ENCODE assay signal across 8 mouse cellular contexts in the genomic region with DNA sequence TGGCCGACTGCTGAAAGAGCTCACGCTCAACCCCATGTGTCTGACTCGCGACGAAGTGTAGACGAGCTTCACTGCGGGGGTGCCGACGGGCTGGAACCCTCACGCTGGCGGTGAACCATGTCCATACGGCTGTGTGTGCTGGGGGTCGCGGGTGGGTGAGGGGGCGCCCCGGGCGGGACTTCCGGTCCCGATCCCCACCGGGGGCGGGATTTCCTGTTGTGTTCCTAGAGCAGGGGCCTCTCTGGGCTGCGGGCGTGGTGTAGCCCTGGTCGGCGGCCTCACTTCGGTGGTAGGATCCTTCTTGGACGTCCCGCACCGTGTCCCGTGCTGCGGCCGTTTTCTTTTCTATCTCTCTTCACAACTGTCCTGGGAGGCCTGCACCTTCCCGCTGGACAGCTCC. TPM values are rescaled to one million over a fixed set of nuclear protein-coding genes. Genes with fewer than 3 reads are reported as not detected.
DNase-seq lines count a peak whose midpoint lies in the region; ATAC-seq lines count a peak whose summit lies in the region.

No protein-coding gene starts in this region.

- no peaks in the 10 kb centered on the region for H3K9me3 ChIP-seq in forebrain, embryonic 13.5 days (replicated peaks)
- no peaks in the 10 kb centered on the region for H3K9me3 ChIP-seq in hindbrain, embryonic 13.5 days
- no peaks in the 10 kb centered on the region for H3K9me3 ChIP-seq in limb, embryonic 12.5 days
- no peaks in the 10 kb centered on the region for H3K9me3 ChIP-seq in midbrain, embryonic 14.5 days (ENCODE audit: control insufficient read depth, low read length)
- H3K9me3 ChIP-seq in stomach, embryonic 15.5 days, result no peaks in the 10 kb centered on the region

- peak overlapping the region; percentile 98 for H3K27ac ChIP-seq in forebrain, embryonic 13.5 days
- peak overlapping the region; percentile 98 for H3K27ac ChIP-seq in hindbrain, embryonic 13.5 days
- peak overlapping the region; percentile 96 for H3K27ac ChIP-seq in limb, embryonic 12.5 days
- peak overlapping the region; percentile 98 for H3K27ac ChIP-seq in midbrain, embryonic 14.5 days (replicated peaks; ENCODE audit: low read depth, low read length)
- H3K27ac ChIP-seq in stomach, embryonic 15.5 days, result peak overlapping the region; percentile 99

- peak; percentile 36 for ATAC-seq in forebrain, embryonic 13.5 days
- ATAC-seq in hindbrain, embryonic 13.5 days (ENCODE audit: low FRiP score), result peak; percentile 32
- ATAC-seq in limb, embryonic 12.5 days (ENCODE audit: insufficient number of reproducible peaks, insufficient read depth, low FRiP score, low TSS enrichment, low read depth), result peak; percentile 24
- peak; percentile 41 for ATAC-seq in midbrain, embryonic 14.5 days (ENCODE audit: low FRiP score, low TSS enrichment)
- peak; percentile 20 for ATAC-seq in stomach, embryonic 15.5 days (ENCODE audit: insufficient read depth, low FRiP score, low read depth)

- H3K36me3 ChIP-seq in forebrain, embryonic 13.5 days (ENCODE audit: poor library complexity, severe bottlenecking), result peaks cover 32% of the 10 kb centered on the region
- H3K36me3 ChIP-seq in hindbrain, embryonic 13.5 days, result peaks cover 36% of the 10 kb centered on the region
- H3K36me3 ChIP-seq in limb, embryonic 12.5 days, result peaks cover 37% of the 10 kb centered on the region
- H3K36me3 ChIP-seq in midbrain, embryonic 14.5 days (ENCODE audit: control insufficient read depth, insufficient read depth, low read length), result peaks cover 36% of the 10 kb centered on the region
- H3K36me3 ChIP-seq in stomach, embryonic 15.5 days, result peaks cover 21% of the 10 kb centered on the region

- DNase-seq in cerebellum, adult 18-20 months, result peak; percentile 74 to 81
- DNase-seq in cerebellum, adult 11 months, result no peak
- DNase-seq in adrenal gland, adult 2 months, result peak; percentile 86
- DNase-seq in midbrain, embryonic 14.5 days, result peak; percentile 89

- no peaks in the 10 kb centered on the region for H3K27me3 ChIP-seq in forebrain, embryonic 13.5 days
- no peaks in the 10 kb centered on the region for H3K27me3 ChIP-seq in hindbrain, embryonic 13.5 days
- H3K27me3 ChIP-seq in limb, embryonic 12.5 days, result no peaks in the 10 kb centered on the region
- H3K27me3 ChIP-seq in midbrain, embryonic 14.5 days (ENCODE audit: control insufficient read depth, insufficient read depth, low read length), result no peaks in the 10 kb centered on the region
- H3K27me3 ChIP-seq in stomach, embryonic 15.5 days (replicated peaks), result no peaks in the 10 kb centered on the region

- H3K9ac ChIP-seq in forebrain, embryonic 13.5 days, result peak overlapping the region; percentile 83
- H3K9ac ChIP-seq in hindbrain, embryonic 13.5 days, result peak overlapping the region; percentile 87
- peak overlapping the region; percentile 68 for H3K9ac ChIP-seq in limb, embryonic 12.5 days (replicated peaks)
- peak overlapping the region; percentile 68 for H3K9ac ChIP-seq in midbrain, embryonic 14.5 days (replicated peaks; ENCODE audit: low read length)
- H3K9ac ChIP-seq in stomach, embryonic 15.5 days, result peak overlapping the region; percentile 64

- peak overlapping the region; percentile 81 for H3K4me3 ChIP-seq in forebrain, embryonic 13.5 days
- peak overlapping the region; percentile 78 for H3K4me3 ChIP-seq in hindbrain, embryonic 13.5 days
- peak overlapping the region; percentile 78 for H3K4me3 ChIP-seq in limb, embryonic 12.5 days (replicated peaks)
- peak overlapping the region; percentile 81 for H3K4me3 ChIP-seq in midbrain, embryonic 14.5 days (replicated peaks; ENCODE audit: low read depth, low read length)
- peak overlapping the region; percentile 69 for H3K4me3 ChIP-seq in stomach, embryonic 15.5 days (replicated peaks)

- H3K4me2 ChIP-seq in forebrain, embryonic 13.5 days, result peak overlapping the region; percentile 78
- H3K4me2 ChIP-seq in hindbrain, embryonic 13.5 days, result peak overlapping the region; percentile 86
- H3K4me2 ChIP-seq in limb, embryonic 12.5 days, result peak overlapping the region; percentile 85
- peak overlapping the region; percentile 83 for H3K4me2 ChIP-seq in midbrain, embryonic 14.5 days (ENCODE audit: low read length)
- peak overlapping the region; percentile 68 for H3K4me2 ChIP-seq in stomach, embryonic 15.5 days

- H3K4me1 ChIP-seq in forebrain, embryonic 13.5 days, result peaks cover 54% of the 10 kb centered on the region
- H3K4me1 ChIP-seq in hindbrain, embryonic 13.5 days (replicated peaks), result peaks cover 63% of the 10 kb centered on the region
- H3K4me1 ChIP-seq in limb, embryonic 12.5 days (replicated peaks), result peaks cover 42% of the 10 kb centered on the region
- peaks cover 33% of the 10 kb centered on the region for H3K4me1 ChIP-seq in midbrain, embryonic 14.5 days (ENCODE audit: control insufficient read depth, insufficient read depth, low read length)
- peaks cover 49% of the 10 kb centered on the region for H3K4me1 ChIP-seq in stomach, embryonic 15.5 days

- under 1% methylated on average over 33 of the region's 33 CpGs for WGBS in forebrain, embryonic 13.5 days
- under 1% methylated on average over 31 of the region's 33 CpGs for WGBS in hindbrain, embryonic 13.5 days
- WGBS in limb, embryonic 12.5 days, result under 1% methylated on average over 33 of the region's 33 CpGs
- under 1% methylated on average over 33 of the region's 33 CpGs for WGBS in midbrain, embryonic 14.5 days
- WGBS in stomach, embryonic 15.5 days, result under 1% methylated on average over 33 of the region's 33 CpGs

RNA-seq across cellular contexts. Expression of gene Tbc1d17, which starts 1.3 kb away (rescaled TPM):
- 10 to 100 TPM; 51.0 to 72.6 TPM for total RNA-seq in adrenal gland, adult 2 months (2021)
- 180 and 223 TPM in 2 replicates for polyA plus RNA-seq in adrenal gland, adult 2 months (2012; rRNA removed)
- 81.5 and 95.5 TPM in 2 replicates for polyA plus RNA-seq in forebrain, embryonic 13.5 days (2015; fragmentation: Nextera tagmentation; extraction: Ambion mirVana)
- 108 and 112 TPM in 2 replicates for polyA plus RNA-seq in hindbrain, embryonic 13.5 days (2015; fragmentation: Nextera tagmentation; extraction: Ambion mirVana)
- 84.7 and 96.2 TPM in 2 replicates for polyA plus RNA-seq in limb, embryonic 12.5 days (2016; fragmentation: Nextera tagmentation; extraction: Ambion mirVana)
- polyA plus RNA-seq in midbrain, embryonic 14.5 days (2014; fragmentation: Nextera tagmentation; extraction: Ambion mirVana), result 107 and 122 TPM in 2 replicates
- 64.5 and 72.0 TPM in 2 replicates for polyA plus RNA-seq in stomach, embryonic 15.5 days (2015; fragmentation: Nextera tagmentation; extraction: Ambion mirVana)

RNA-seq across cellular contexts. Expression of gene Akt1s1, which starts 1.4 kb away (rescaled TPM):
- total RNA-seq in adrenal gland, adult 2 months (2021), result 100 to 1,000 TPM; 117 TPM
- polyA plus RNA-seq in adrenal gland, adult 2 months (2012; rRNA removed), result 650 and 890 TPM in 2 replicates
- polyA plus RNA-seq in forebrain, embryonic 13.5 days (2015; fragmentation: Nextera tagmentation; extraction: Ambion mirVana), result 93.1 and 95.4 TPM in 2 replicates
- 86.8 and 93.7 TPM in 2 replicates for polyA plus RNA-seq in hindbrain, embryonic 13.5 days (2015; fragmentation: Nextera tagmentation; extraction: Ambion mirVana)
- 106 and 110 TPM in 2 replicates for polyA plus RNA-seq in limb, embryonic 12.5 days (2016; fragmentation: Nextera tagmentation; extraction: Ambion mirVana)
- 61.9 and 63.7 TPM in 2 replicates for polyA plus RNA-seq in midbrain, embryonic 14.5 days (2014; fragmentation: Nextera tagmentation; extraction: Ambion mirVana)
- 110 and 112 TPM in 2 replicates for polyA plus RNA-seq in stomach, embryonic 15.5 days (2015; fragmentation: Nextera tagmentation; extraction: Ambion mirVana)

RNA-seq across cellular contexts. Expression of gene Pnkp, which starts 6.8 kb away (rescaled TPM):
- total RNA-seq in adrenal gland, adult 2 months (2021), result 10 to 100 TPM; 36.3 to 42.8 TPM
- 79.5 and 90.0 TPM in 2 replicates for polyA plus RNA-seq in adrenal gland, adult 2 months (2012; rRNA removed)
- 34.9 and 38.1 TPM in 2 replicates for polyA plus RNA-seq in forebrain, embryonic 13.5 days (2015; fragmentation: Nextera tagmentation; extraction: Ambion mirVana)
- 34.1 and 35.8 TPM in 2 replicates for polyA plus RNA-seq in hindbrain, embryonic 13.5 days (2015; fragmentation: Nextera tagmentation; extraction: Ambion mirVana)
- 35.5 and 37.3 TPM in 2 replicates for polyA plus RNA-seq in limb, embryonic 12.5 days (2016; fragmentation: Nextera tagmentation; extraction: Ambion mirVana)
- 28.8 and 30.4 TPM in 2 replicates for polyA plus RNA-seq in midbrain, embryonic 14.5 days (2014; fragmentation: Nextera tagmentation; extraction: Ambion mirVana)
- polyA plus RNA-seq in stomach, embryonic 15.5 days (2015; fragmentation: Nextera tagmentation; extraction: Ambion mirVana), result 25.5 and 32.7 TPM in 2 replicates

RNA-seq across cellular contexts. Expression of gene Ptov1, which starts 19.4 kb away (rescaled TPM):
- total RNA-seq in adrenal gland, adult 2 months (2021), result 100 to 1,000 TPM; 227 TPM
- polyA plus RNA-seq in adrenal gland, adult 2 months (2012; rRNA removed), result 492 and 493 TPM in 2 replicates
- 558 and 574 TPM in 2 replicates for polyA plus RNA-seq in forebrain, embryonic 13.5 days (2015; fragmentation: Nextera tagmentation; extraction: Ambion mirVana)
- 495 and 503 TPM in 2 replicates for polyA plus RNA-seq in hindbrain, embryonic 13.5 days (2015; fragmentation: Nextera tagmentation; extraction: Ambion mirVana)
- 615 and 666 TPM in 2 replicates for polyA plus RNA-seq in limb, embryonic 12.5 days (2016; fragmentation: Nextera tagmentation; extraction: Ambion mirVana)
- polyA plus RNA-seq in midbrain, embryonic 14.5 days (2014; fragmentation: Nextera tagmentation; extraction: Ambion mirVana), result 480 and 508 TPM in 2 replicates
- 291 and 320 TPM in 2 replicates for polyA plus RNA-seq in stomach, embryonic 15.5 days (2015; fragmentation: Nextera tagmentation; extraction: Ambion mirVana)

RNA-seq across cellular contexts. Expression of gene Atf5, which starts 33.7 kb away (rescaled TPM):
- 100 to 1,000 TPM; 136 to 166 TPM for total RNA-seq in adrenal gland, adult 2 months (2021)
- 494 and 666 TPM in 2 replicates for polyA plus RNA-seq in adrenal gland, adult 2 months (2012; rRNA removed)
- 5.4 and 5.7 TPM in 2 replicates for polyA plus RNA-seq in forebrain, embryonic 13.5 days (2015; fragmentation: Nextera tagmentation; extraction: Ambion mirVana)
- polyA plus RNA-seq in hindbrain, embryonic 13.5 days (2015; fragmentation: Nextera tagmentation; extraction: Ambion mirVana), result 3.5 and 4.2 TPM in 2 replicates
- 3.7 and 4.1 TPM in 2 replicates for polyA plus RNA-seq in limb, embryonic 12.5 days (2016; fragmentation: Nextera tagmentation; extraction: Ambion mirVana)
- 2.2 and 2.8 TPM in 2 replicates for polyA plus RNA-seq in midbrain, embryonic 14.5 days (2014; fragmentation: Nextera tagmentation; extraction: Ambion mirVana)
- polyA plus RNA-seq in stomach, embryonic 15.5 days (2015; fragmentation: Nextera tagmentation; extraction: Ambion mirVana), result 5.3 and 6.4 TPM in 2 replicates
